Mouse (Mus musculus): Measurements from ENCODE around the gene Gse1. TPM values are rescaled to one million over a fixed set of nuclear protein-coding genes. Genes with fewer than 3 reads are reported as not detected.
"Not testable (repeated sequence)": the region's sequence is repeated elsewhere in the genome, so short reads cannot be mapped to it uniquely, and the experiment has no call there.

Gene Gse1
- polyA plus RNA-seq, 1 experiment from 2014 or later: 6.9 TPM

- WGBS: 84% methylated on average over 13 of the region's 13 CpGs
- Histone ChIP-seq H3K9ac (ENCODE audit: low read length) (no peak overlapping the region), H3K4me1 (ENCODE audit: control insufficient read depth, insufficient read depth, low read length) (peaks cover 10% of the 10 kb centered on the region), H3K4me2 (ENCODE audit: low read depth, low read length) (no peak overlapping the region), H3K27me3 (ENCODE audit: control insufficient read depth, insufficient read depth, low read length) (no peaks in the 10 kb centered on the region), H3K4me3 (replicated peaks; ENCODE audit: low read length) (no peak overlapping the region), H3K36me3 (ENCODE audit: control insufficient read depth, insufficient read depth, low read length) (no peaks in the 10 kb centered on the region), H3K27ac (ENCODE audit: low read length) (no peak overlapping the region), H3K9me3 (replicated peaks; ENCODE audit: control insufficient read depth, low read length) (no peaks in the 10 kb centered on the region)
- no peak for ATAC-seq (ENCODE audit: insufficient read depth, low FRiP score)
Observed at GRCm38 (mm10) chr8:120328361-120329022, 100.2 kb downstream of the Gse1 start.

- H3K4me3 ChIP-seq (replicated peaks; ENCODE audit: low read length): no peak overlapping the region
- ATAC-seq (ENCODE audit: insufficient read depth, low FRiP score): no peak
- H3K27ac ChIP-seq (ENCODE audit: low read length): no peak overlapping the region
- H3K36me3 ChIP-seq (ENCODE audit: control insufficient read depth, insufficient read depth, low read length): no peaks in the 10 kb centered on the region
- no peaks in the 10 kb centered on the region for H3K9me3 ChIP-seq (replicated peaks; ENCODE audit: control insufficient read depth, low read length)
- peaks cover 8% of the 10 kb centered on the region; the same call in 1 of the 2 replicates for H3K4me1 ChIP-seq (ENCODE audit: control insufficient read depth, insufficient read depth, low read length)
- no peak overlapping the region for H3K9ac ChIP-seq (ENCODE audit: low read length)
- WGBS: 89% methylated on average over 11 of the region's 11 CpGs
- no peak overlapping the region for H3K4me2 ChIP-seq (ENCODE audit: low read depth, low read length)
- no peaks in the 10 kb centered on the region for H3K27me3 ChIP-seq (ENCODE audit: control insufficient read depth, insufficient read depth, low read length)
Observed at GRCm38 (mm10) chr8:120329030-120329748, 100.9 kb downstream of the Gse1 start.

- no peak overlapping the region for H3K27ac ChIP-seq (ENCODE audit: low read length)
- WGBS: 64% methylated on average over 7 of the region's 7 CpGs
Observed at GRCm38 (mm10) chr8:120331027-120331426, 102.8 kb downstream of the Gse1 start.

GRCm38 (mm10) chr8:120332379-120333229 lies 104.3 kb downstream of the Gse1 start:
- H3K27me3 ChIP-seq (ENCODE audit: control insufficient read depth, insufficient read depth, low read length): no peaks in the 10 kb centered on the region
- no peak for ATAC-seq (ENCODE audit: insufficient read depth, low FRiP score)
- WGBS: 72% methylated on average over 16 of the region's 16 CpGs
- no peaks in the 10 kb centered on the region for H3K36me3 ChIP-seq (ENCODE audit: control insufficient read depth, insufficient read depth, low read length)
- no peak overlapping the region for H3K4me2 ChIP-seq (ENCODE audit: low read depth, low read length)
- no peak overlapping the region for H3K4me3 ChIP-seq (replicated peaks; ENCODE audit: low read length)
- H3K9me3 ChIP-seq (replicated peaks; ENCODE audit: control insufficient read depth, low read length): no peaks in the 10 kb centered on the region
- no peak overlapping the region for H3K27ac ChIP-seq (ENCODE audit: low read length)
- H3K4me1 ChIP-seq (ENCODE audit: control insufficient read depth, insufficient read depth, low read length): peaks cover 20% of the 10 kb centered on the region
- H3K9ac ChIP-seq (ENCODE audit: low read length): no peak overlapping the region

More at GRCm38 (mm10) chr8:120331027-120331426, 102.8 kb downstream of the Gse1 start:
- H3K4me3 ChIP-seq (replicated peaks; ENCODE audit: low read length): no peak overlapping the region
- no peak for ATAC-seq (ENCODE audit: insufficient read depth, low FRiP score)
- no peaks in the 10 kb centered on the region for H3K9me3 ChIP-seq (replicated peaks; ENCODE audit: control insufficient read depth, low read length)
- H3K4me1 ChIP-seq (ENCODE audit: control insufficient read depth, insufficient read depth, low read length): peaks cover 16% of the 10 kb centered on the region
- H3K4me2 ChIP-seq (ENCODE audit: low read depth, low read length): no peak overlapping the region
- H3K27me3 ChIP-seq (ENCODE audit: control insufficient read depth, insufficient read depth, low read length): no peaks in the 10 kb centered on the region
- H3K9ac ChIP-seq (ENCODE audit: low read length): 0 out of 2 replicates have a peak overlapping the region, but pooled peaks have one; percentile 24
- no peaks in the 10 kb centered on the region for H3K36me3 ChIP-seq (ENCODE audit: control insufficient read depth, insufficient read depth, low read length)

- Histone ChIP-seq H3K36me3 (ENCODE audit: control insufficient read depth, insufficient read depth, low read length) (no peaks in the 10 kb centered on the region), H3K4me1 (ENCODE audit: control insufficient read depth, insufficient read depth, low read length) (peaks cover 20% of the 10 kb centered on the region), H3K27ac (ENCODE audit: low read length) (no peak overlapping the region), H3K9me3 (replicated peaks; ENCODE audit: control insufficient read depth, low read length) (no peaks in the 10 kb centered on the region), H3K27me3 (ENCODE audit: control insufficient read depth, insufficient read depth, low read length) (no peaks in the 10 kb centered on the region), H3K9ac (ENCODE audit: low read length) (no peak overlapping the region), H3K4me2 (ENCODE audit: low read depth, low read length) (no peak overlapping the region), H3K4me3 (replicated peaks; ENCODE audit: low read length) (no peak overlapping the region)
- ATAC-seq (ENCODE audit: insufficient read depth, low FRiP score): no peak
- 89% methylated on average over 4 of the region's 4 CpGs for WGBS
Observed at GRCm38 (mm10) chr8:120333681-120334080, 105.4 kb downstream of the Gse1 start.

GRCm38 (mm10) chr8:120334261-120334660 lies 106.0 kb downstream of the Gse1 start:
- H3K4me3 ChIP-seq (replicated peaks; ENCODE audit: low read length); H3K36me3 ChIP-seq (ENCODE audit: control insufficient read depth, insufficient read depth, low read length); H3K9me3 ChIP-seq (replicated peaks; ENCODE audit: control insufficient read depth, low read length); H3K4me2 ChIP-seq (ENCODE audit: low read depth, low read length); ATAC-seq (ENCODE audit: insufficient read depth, low FRiP score); H3K27me3 ChIP-seq (ENCODE audit: control insufficient read depth, insufficient read depth, low read length): not testable (repeated sequence)
- 81% methylated on average over 3 of the region's 3 CpGs for WGBS
- Histone ChIP-seq H3K4me1 (ENCODE audit: control insufficient read depth, insufficient read depth, low read length) (peaks cover 20% of the 10 kb centered on the region), H3K9ac (ENCODE audit: low read length) (peak overlapping the region; percentile 36; the same call in 1 of the 2 replicates), H3K27ac (ENCODE audit: low read length) (peak overlapping the region; percentile 38)

- 31% methylated on average over 5 of the region's 5 CpGs for WGBS
- H3K9ac ChIP-seq (ENCODE audit: low read length): peak overlapping the region; percentile 36; the same call in 1 of the 2 replicates
Observed at GRCm38 (mm10) chr8:120334878-120335261, 106.6 kb downstream of the Gse1 start.

GRCm38 (mm10) chr8:120335262-120336086 lies 107.2 kb downstream of the Gse1 start:
- H3K9ac ChIP-seq (ENCODE audit: low read length): peak overlapping the region; percentile 57

More at GRCm38 (mm10) chr8:120334878-120335261, 106.6 kb downstream of the Gse1 start:
- Histone ChIP-seq H3K36me3 (ENCODE audit: control insufficient read depth, insufficient read depth, low read length) (no peaks in the 10 kb centered on the region), H3K27ac (ENCODE audit: low read length) (peak overlapping the region; percentile 38), H3K4me2 (ENCODE audit: low read depth, low read length) (peak overlapping the region; percentile 50), H3K27me3 (ENCODE audit: control insufficient read depth, insufficient read depth, low read length) (no peaks in the 10 kb centered on the region), H3K4me3 (replicated peaks; ENCODE audit: low read length) (no peak overlapping the region), H3K9me3 (replicated peaks; ENCODE audit: control insufficient read depth, low read length) (0 out of 2 replicates have a peak, but pooled peaks cover 3% of the 10 kb centered on the region), H3K4me1 (ENCODE audit: control insufficient read depth, insufficient read depth, low read length) (peaks cover 20% of the 10 kb centered on the region)
- no peak; the same call in 1 of the 2 replicates for ATAC-seq (ENCODE audit: insufficient read depth, low FRiP score)

More at GRCm38 (mm10) chr8:120335262-120336086, 107.2 kb downstream of the Gse1 start:
- H3K36me3 ChIP-seq (ENCODE audit: control insufficient read depth, insufficient read depth, low read length): no peaks in the 10 kb centered on the region
- no peak for ATAC-seq (ENCODE audit: insufficient read depth, low FRiP score)
- peak overlapping the region; percentile 50 for H3K4me2 ChIP-seq (ENCODE audit: low read depth, low read length)
- H3K27me3 ChIP-seq (ENCODE audit: control insufficient read depth, insufficient read depth, low read length): no peaks in the 10 kb centered on the region
- peak overlapping the region; percentile 38 for H3K27ac ChIP-seq (ENCODE audit: low read length)
- H3K9me3 ChIP-seq (replicated peaks; ENCODE audit: control insufficient read depth, low read length): 0 out of 2 replicates have a peak, but pooled peaks cover 3% of the 10 kb centered on the region
- H3K4me1 ChIP-seq (ENCODE audit: control insufficient read depth, insufficient read depth, low read length): peaks cover 20% of the 10 kb centered on the region
- 15% methylated on average over 17 of the region's 17 CpGs for WGBS
- H3K4me3 ChIP-seq (replicated peaks; ENCODE audit: low read length): peak overlapping the region; percentile 27

Data from stomach, embryonic 16.5 days (tissue).